In genomic region chr17:86458302-86458980, GRCm38 (mm10) we compare ENCODE assay signal across 20 mouse cellular contexts. TPM values are rescaled to one million over a fixed set of nuclear protein-coding genes. Genes with fewer than 3 reads are reported as not detected.
DNase-seq lines count a peak whose midpoint lies in the region; ATAC-seq and TF ChIP-seq lines count a peak whose summit lies in the region.
"Had no signal": no experiment of that assay in that cellular context is flagged by ENCODE, and none has a peak within 500 bp of the region (broad histone marks: within the 10 kb centered on the region; RNA-seq: fewer than 3 reads in every experiment).

No protein-coding gene starts in this region.

- no peaks in the 10 kb centered on the region for H3K27me3 ChIP-seq in heart, embryonic 10.5 days (ENCODE audit: insufficient read depth, poor library complexity, severe bottlenecking)
- H3K27me3 ChIP-seq in liver, embryonic 14.5 days (ENCODE audit: control insufficient read depth, insufficient read depth, low read length) = no peaks in the 10 kb centered on the region
- no peaks in the 10 kb centered on the region for H3K27me3 ChIP-seq in liver, embryonic 11.5 days (replicated peaks; ENCODE audit: control insufficient read depth, insufficient read depth, low read length)
- H3K27me3 ChIP-seq: embryonic facial prominence, embryonic 13.5 days; heart, embryonic 15.5 days; megakaryocyte, embryonic 14.5 days had no signal

- no peak overlapping the region for H3K27ac ChIP-seq in heart, embryonic 10.5 days
- no peak overlapping the region for H3K27ac ChIP-seq in liver, embryonic 14.5 days
- H3K27ac ChIP-seq in liver, embryonic 11.5 days (ENCODE audit: low read depth, low read length) = no peak overlapping the region
- H3K27ac ChIP-seq: embryonic facial prominence, embryonic 13.5 days; forebrain, embryonic 13.5 days; heart, embryonic 15.5 days; hindbrain, embryonic 14.5 days had no signal

- 84% methylated on average over 11 of the region's 11 CpGs for WGBS in heart, embryonic 10.5 days
- 58% methylated on average over 11 of the region's 11 CpGs for WGBS in liver, embryonic 14.5 days (ENCODE audit: insufficient replicate concordance)
- 76% methylated on average over 11 of the region's 11 CpGs for WGBS in liver, embryonic 11.5 days

- peak; percentile 82 for DNase-seq in heart, adult 11 months
- no peak for DNase-seq in heart, embryonic 10.5 days (ENCODE audit: low spot score)
- no peak for DNase-seq in liver, embryonic 14.5 days (ENCODE audit: low read depth in 3 of 3, low spot score in 3 of 3)
- no peak for DNase-seq in liver, embryonic 11.5 days (ENCODE audit: low spot score)
- peak; percentile 19 for DNase-seq in ES-CJ7 (ENCODE audit: low read depth, low spot score)
- peak; percentile 10 for DNase-seq in naive thymus-derived CD4-positive, alpha-beta T cell, adult 2 months (ENCODE audit: low read depth)
- DNase-seq in cerebellum, postnatal 10 days = no peak
- DNase-seq: adrenal gland, postnatal 25 days; cerebellum, postnatal 36 days; kidney, adult 8-10 months; layer of hippocampus, adult 9-11 months; right cerebral cortex, postnatal 25 days; thymus, adult 18-20 months had no signal

- H3K9me3 ChIP-seq in heart, embryonic 10.5 days = no peaks in the 10 kb centered on the region
- no peaks in the 10 kb centered on the region for H3K9me3 ChIP-seq in liver, embryonic 14.5 days (ENCODE audit: control insufficient read depth, low read length)
- H3K9me3 ChIP-seq in liver, embryonic 11.5 days (ENCODE audit: control insufficient read depth, low read length) = no peaks in the 10 kb centered on the region
- H3K9me3 ChIP-seq: embryonic facial prominence, embryonic 13.5 days; forebrain, embryonic 13.5 days; heart, embryonic 15.5 days; megakaryocyte, embryonic 14.5 days had no signal

- no peak for TF ChIP-seq EP300 in liver, embryonic 14.5 days (IDR thresholded peaks at IDR 0.05; ENCODE audit: low read depth)

- no peak overlapping the region for H3K9ac ChIP-seq in liver, embryonic 14.5 days (replicated peaks)
- H3K9ac ChIP-seq in liver, embryonic 11.5 days (ENCODE audit: low read depth, low read length) = no peak overlapping the region
- H3K9ac ChIP-seq: embryonic facial prominence, embryonic 13.5 days; forebrain, embryonic 13.5 days; heart, embryonic 15.5 days; hindbrain, embryonic 14.5 days had no signal

- H3K4me2 ChIP-seq in liver, embryonic 14.5 days (ENCODE audit: low read depth) = no peak overlapping the region
- H3K4me2 ChIP-seq in liver, embryonic 11.5 days = no peak overlapping the region
- H3K4me2 ChIP-seq: embryonic facial prominence, embryonic 13.5 days; forebrain, embryonic 13.5 days; heart, embryonic 15.5 days; hindbrain, embryonic 14.5 days had no signal

- ATAC-seq in liver, embryonic 14.5 days (ENCODE audit: insufficient read depth) = no peak
- no peak for ATAC-seq in liver, embryonic 11.5 days (replicated peaks; ENCODE audit: low FRiP score)
- ATAC-seq in megakaryocyte, adult 5-6 weeks (ENCODE audit: poor library complexity, severe bottlenecking) = no peak
- ATAC-seq: forebrain, embryonic 13.5 days had no signal

- no peak overlapping the region for H3K4me3 ChIP-seq in heart, embryonic 10.5 days
- H3K4me3 ChIP-seq in liver, embryonic 14.5 days (ENCODE audit: insufficient read depth in 1 of 2, low read depth in 2 of 2, low read length in 2 of 2) = no peak overlapping the region
- H3K4me3 ChIP-seq in liver, embryonic 11.5 days (ENCODE audit: low read depth, low read length) = no peak overlapping the region
- H3K4me3 ChIP-seq: embryonic facial prominence, embryonic 13.5 days; forebrain, embryonic 13.5 days; heart, embryonic 15.5 days; megakaryocyte, embryonic 14.5 days had no signal

- no peaks in the 10 kb centered on the region for H3K36me3 ChIP-seq in heart, embryonic 10.5 days
- H3K36me3 ChIP-seq in liver, embryonic 14.5 days (replicated peaks; ENCODE audit: control insufficient read depth, insufficient read depth, low read depth) = no peaks in the 10 kb centered on the region
- no peaks in the 10 kb centered on the region for H3K36me3 ChIP-seq in liver, embryonic 11.5 days (ENCODE audit: control insufficient read depth, insufficient read depth, low read length)
- H3K36me3 ChIP-seq: embryonic facial prominence, embryonic 13.5 days; heart, embryonic 15.5 days had no signal

- peaks cover 42% of the 10 kb centered on the region for H3K4me1 ChIP-seq in heart, embryonic 10.5 days
- no peaks in the 10 kb centered on the region for H3K4me1 ChIP-seq in liver, embryonic 14.5 days (replicated peaks; ENCODE audit: control insufficient read depth in 2 of 2, insufficient read depth in 2 of 2, low read length in 1 of 2)
- H3K4me1 ChIP-seq in liver, embryonic 11.5 days (replicated peaks; ENCODE audit: control insufficient read depth, insufficient read depth, low read length) = no peaks in the 10 kb centered on the region

- peak; percentile 18; the same call in 1 of the 2 replicates for TF ChIP-seq CTCF in liver, embryonic 14.5 days (IDR thresholded peaks at IDR 0.05; ENCODE audit: low read depth)

RNA-seq across cellular contexts. Expression of gene Gm10309, which starts 46.6 kb away (rescaled TPM):
- 0.38 and 0.44 TPM in 2 replicates for polyA plus RNA-seq in heart, embryonic 10.5 days (2016; fragmentation: Nextera tagmentation; extraction: Ambion mirVana)
- polyA plus RNA-seq in liver, embryonic 14.5 days (2012; rRNA removed) = not detected in 2 replicates
- polyA plus RNA-seq in liver, embryonic 14.5 days (2014; fragmentation: Nextera tagmentation; extraction: Ambion mirVana) = 0.06 TPM in 1 of 2 replicates, not detected in the other
- 0.09 and 0.11 TPM in 2 replicates for polyA plus RNA-seq in liver, embryonic 11.5 days (2014; fragmentation: Nextera tagmentation; extraction: Ambion mirVana)
- total RNA-seq in megakaryocyte, adult 5-6 weeks (2015) = not detected in 2 replicates
- total RNA-seq in megakaryocyte, adult 5-6 weeks (2017) = not detected in 2 replicates
- total RNA-seq: adrenal gland, postnatal 25 days; left cerebral cortex, postnatal 25 days had no signal

Comparison
In these comparisons a context has a peak if more than half of its experiments do, and no peak if none do; other contexts are left out.
1. DNase-seq: peak in heart, adult 11 months (single experiment), ES-CJ7 (single experiment) and naive thymus-derived CD4-positive, alpha-beta T cell, adult 2 months (single experiment); none in heart, embryonic 10.5 days (single experiment), liver, embryonic 14.5 days (0 of 3), liver, embryonic 11.5 days (single experiment) and cerebellum, postnatal 10 days (0 of 2).